Mouse (Mus musculus) neural tube, embryonic 12.5 days (tissue): ENCODE measurements at regions not wholly inside any gene's neighbourhood (a gene's known extent, or its start where the extent isn't known, plus 50 kb on each side); places are given as distances from the start of the nearest gene placed in this dataset.
"Not testable (repeated sequence)": the region's sequence is repeated elsewhere in the genome, so short reads cannot be mapped to it uniquely, and the experiment has no call there.

Experiments
- ATAC-seq: fragments of 200-750 bp; cut with Nextera tagmentation; 2 replicates; pipeline ENCODE4 v1.8.0; 2017; ENCODE audit warnings: low read depth, mild to moderate bottlenecking, moderate TSS enrichment, moderate library complexity; ENCODE audit not compliant: low FRiP score
- H3K27ac ChIP-seq: fragments of 300-500 bp; sonication (generic); 2 replicates; pipeline ENCODE4 v1.5.1; 2016
- H3K27me3 ChIP-seq: fragments of 300-500 bp; sonication (generic); replicated peaks from 2 replicates; pipeline ENCODE4 v1.6.1; 2016; ENCODE audit warnings: mild to moderate bottlenecking
- H3K36me3 ChIP-seq: fragments of 300-500 bp; sonication (generic); 2 replicates; pipeline ENCODE4 v1.6.1; 2016; ENCODE audit warnings: mild to moderate bottlenecking
- H3K4me1 ChIP-seq: fragments of 300-500 bp; sonication (generic); 2 replicates; pipeline ENCODE4 v1.6.1; 2016
- H3K4me2 ChIP-seq: fragments of 300-500 bp; sonication (generic); replicated peaks from 2 replicates; pipeline ENCODE4 v1.6.1; 2016; ENCODE audit warnings: mild to moderate bottlenecking
- H3K4me3 ChIP-seq: fragments of 300-500 bp; sonication (generic); 2 replicates; pipeline ENCODE4 v1.5.1; 2016
- H3K9ac ChIP-seq: fragments of 300-500 bp; sonication (generic); 2 replicates; pipeline ENCODE4 v1.6.1; 2016; ENCODE audit warnings: mild to moderate bottlenecking
- H3K9me3 ChIP-seq: fragments of 300-500 bp; sonication (generic); 2 replicates; pipeline ENCODE4 v1.6.1; 2016; ENCODE audit warnings: mild to moderate bottlenecking
- WGBS: fragments of 180-500 bp; shearing (Covaris S2); methylation state at CpG from one replicate; pipeline ENCODE4 v1.1.7; 2016; 5-methylcytosine and 5-hydroxymethylcytosine counted together

DNA sequence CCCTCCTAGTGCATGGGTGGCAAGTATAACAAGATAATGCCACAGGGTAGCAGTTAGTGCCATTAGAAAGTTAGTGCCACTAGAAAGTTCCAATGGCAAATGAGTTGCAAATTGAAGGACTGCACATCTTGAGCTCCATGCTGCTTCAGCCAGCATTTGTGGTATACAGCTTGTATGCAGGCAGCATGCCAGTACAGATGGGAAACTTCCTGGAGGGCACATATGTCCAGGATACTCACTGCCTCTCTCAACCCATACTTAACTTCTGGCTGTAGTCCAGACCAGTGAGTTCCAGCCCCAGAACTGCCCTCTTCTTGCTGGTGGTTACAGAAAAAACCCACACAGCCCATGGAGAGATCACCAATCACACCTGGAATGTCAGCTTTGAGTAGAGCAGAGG, 113.8 kb upstream of the Plxna2 start:
- H3K36me3 ChIP-seq: no peaks in the 10 kb centered on the region
- H3K27me3 ChIP-seq: no peaks in the 10 kb centered on the region
- H3K4me3 ChIP-seq: no peak overlapping the region
- H3K27ac ChIP-seq: no peak overlapping the region
- no peak overlapping the region for H3K9ac ChIP-seq
- no peak for ATAC-seq
- no peaks in the 10 kb centered on the region for H3K9me3 ChIP-seq
- no peaks in the 10 kb centered on the region for H3K4me1 ChIP-seq
- no peak overlapping the region for H3K4me2 ChIP-seq

DNA sequence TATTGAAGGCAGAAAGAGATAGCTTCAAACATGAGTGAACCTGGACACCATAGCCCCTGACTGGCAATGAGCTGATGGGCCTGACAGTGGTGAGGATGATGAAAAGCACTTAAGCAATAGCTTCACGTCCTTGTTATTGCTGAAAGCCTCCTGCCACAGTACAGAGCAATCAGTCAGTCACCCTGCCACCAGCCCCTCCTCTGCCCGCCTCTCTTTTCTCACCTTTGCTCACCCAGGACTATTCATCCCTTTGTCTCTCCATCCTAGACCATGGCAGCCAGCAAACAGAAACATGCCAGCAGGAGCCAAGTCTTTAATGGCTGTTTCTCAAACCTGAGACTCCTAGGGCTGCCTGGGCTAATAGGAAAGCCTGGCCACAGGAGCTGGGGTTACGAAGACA, 114.5 kb upstream of the Plxna2 start:
- no peak overlapping the region for H3K9ac ChIP-seq
- WGBS: 27% methylated on average over 3 of the region's 3 CpGs

DNA sequence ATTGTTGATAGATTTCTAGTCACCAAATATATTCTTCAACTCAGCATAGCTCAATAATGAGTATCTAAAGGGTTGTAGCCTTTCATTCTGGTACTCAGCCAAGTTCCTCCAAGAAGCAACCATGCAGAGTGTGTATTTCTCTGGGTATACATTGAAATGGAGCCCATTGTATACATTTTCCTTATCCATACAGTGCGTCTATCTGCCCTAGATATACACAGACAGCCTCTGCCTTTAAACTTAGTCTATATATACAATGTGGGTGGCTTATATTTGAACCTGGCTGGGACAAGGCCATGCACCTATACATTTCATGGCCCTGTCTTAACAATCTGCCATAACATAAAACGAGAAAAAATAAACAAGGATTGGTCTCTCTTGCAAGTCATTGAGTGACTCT, 121.6 kb upstream of the Plxna2 start:
- ATAC-seq: no peak

More for the DNA sequence above, 114.5 kb upstream of the Plxna2 start:
- no peaks in the 10 kb centered on the region for H3K9me3 ChIP-seq
- ATAC-seq: no peak
- no peaks in the 10 kb centered on the region for H3K27me3 ChIP-seq
- no peak overlapping the region for H3K4me3 ChIP-seq
- no peak overlapping the region for H3K4me2 ChIP-seq
- no peak overlapping the region for H3K27ac ChIP-seq
- H3K4me1 ChIP-seq: no peaks in the 10 kb centered on the region
- H3K36me3 ChIP-seq: no peaks in the 10 kb centered on the region

DNA sequence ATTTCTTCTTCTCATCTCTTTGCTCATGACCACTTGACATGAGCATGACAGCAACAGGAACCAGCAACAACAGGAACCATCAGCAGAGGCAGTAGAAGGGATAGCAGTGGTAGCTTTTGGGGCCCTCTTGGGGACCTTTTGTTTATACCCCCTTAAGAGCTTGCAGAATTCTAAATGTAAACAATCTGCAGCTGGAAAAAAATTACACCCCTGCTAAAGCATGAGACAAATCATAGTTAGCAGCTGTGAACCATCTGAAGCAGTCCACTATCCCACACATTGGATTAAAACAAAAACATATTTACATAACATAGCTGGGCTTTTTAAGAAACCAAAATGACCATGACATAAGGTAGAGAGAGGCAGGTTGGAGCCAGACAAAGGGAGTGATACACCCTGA, 126.9 kb upstream of the Plxna2 start:
- Histone ChIP-seq H3K27ac (no peak overlapping the region), H3K9ac (no peak overlapping the region), H3K4me1 (no peaks in the 10 kb centered on the region), H3K4me3 (no peak overlapping the region), H3K4me2 (no peak overlapping the region), H3K36me3 (no peaks in the 10 kb centered on the region), H3K9me3 (no peaks in the 10 kb centered on the region), H3K27me3 (no peaks in the 10 kb centered on the region)
- no peak for ATAC-seq

More for the DNA sequence above, 121.6 kb upstream of the Plxna2 start:
- no peaks in the 10 kb centered on the region for H3K4me1 ChIP-seq
- H3K9me3 ChIP-seq: no peaks in the 10 kb centered on the region
- WGBS: 93% methylated on average over 2 of the region's 2 CpGs
- H3K4me2 ChIP-seq: no peak overlapping the region
- H3K9ac ChIP-seq: no peak overlapping the region
- H3K27me3 ChIP-seq: no peaks in the 10 kb centered on the region
- no peak overlapping the region for H3K27ac ChIP-seq
- no peak overlapping the region for H3K4me3 ChIP-seq
- H3K36me3 ChIP-seq: no peaks in the 10 kb centered on the region

DNA sequence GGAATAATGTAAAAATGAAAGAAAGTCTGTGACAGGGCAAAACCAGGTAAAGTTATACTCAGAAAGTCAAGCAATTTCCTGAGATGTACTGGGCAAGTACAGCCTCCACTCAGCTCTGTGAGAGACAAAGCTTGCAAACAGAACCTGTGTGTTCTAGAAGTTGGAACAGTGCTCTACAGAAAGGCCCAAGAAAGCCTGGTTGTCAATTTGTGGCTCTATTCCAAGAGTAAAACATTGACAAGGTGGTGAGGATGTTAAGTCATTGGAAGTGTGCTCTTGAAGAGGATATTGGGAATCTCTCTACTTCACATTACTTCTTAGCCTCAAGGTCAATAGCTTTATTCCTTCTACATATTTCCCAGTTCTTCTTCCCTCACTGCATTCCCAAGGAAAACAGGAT, 129.9 kb upstream of the Plxna2 start:
- Histone ChIP-seq H3K36me3 (no peaks in the 10 kb centered on the region), H3K4me1 (no peaks in the 10 kb centered on the region), H3K4me3 (no peak overlapping the region), H3K27me3 (no peaks in the 10 kb centered on the region), H3K4me2 (no peak overlapping the region), H3K27ac (no peak overlapping the region), H3K9ac (no peak overlapping the region), H3K9me3 (no peaks in the 10 kb centered on the region)
- ATAC-seq: no peak

DNA sequence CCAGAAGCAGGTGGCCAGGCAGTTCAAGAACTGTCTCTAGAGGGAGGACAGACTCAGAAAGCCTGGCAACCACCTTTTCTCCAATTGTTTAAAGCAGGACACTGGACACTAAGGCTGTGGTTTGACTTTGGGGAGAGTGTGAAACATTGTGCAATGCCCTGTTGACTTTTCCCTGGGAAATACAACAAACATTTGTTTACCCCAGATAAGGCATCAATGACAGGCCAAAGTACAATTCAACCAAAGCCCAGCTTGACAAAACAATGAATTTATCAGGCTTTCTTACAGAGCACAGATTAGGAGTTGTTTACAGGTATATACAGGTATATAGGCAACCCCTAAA, 135.3 kb upstream of the Plxna2 start:
- no peak for ATAC-seq
- no peak overlapping the region for H3K9ac ChIP-seq
- H3K4me2 ChIP-seq: no peak overlapping the region
- no peaks in the 10 kb centered on the region for H3K4me1 ChIP-seq
- H3K4me3 ChIP-seq: no peak overlapping the region
- H3K36me3 ChIP-seq: no peaks in the 10 kb centered on the region
- H3K27ac ChIP-seq: no peak overlapping the region
- H3K9me3 ChIP-seq: no peaks in the 10 kb centered on the region
- no peaks in the 10 kb centered on the region for H3K27me3 ChIP-seq

DNA sequence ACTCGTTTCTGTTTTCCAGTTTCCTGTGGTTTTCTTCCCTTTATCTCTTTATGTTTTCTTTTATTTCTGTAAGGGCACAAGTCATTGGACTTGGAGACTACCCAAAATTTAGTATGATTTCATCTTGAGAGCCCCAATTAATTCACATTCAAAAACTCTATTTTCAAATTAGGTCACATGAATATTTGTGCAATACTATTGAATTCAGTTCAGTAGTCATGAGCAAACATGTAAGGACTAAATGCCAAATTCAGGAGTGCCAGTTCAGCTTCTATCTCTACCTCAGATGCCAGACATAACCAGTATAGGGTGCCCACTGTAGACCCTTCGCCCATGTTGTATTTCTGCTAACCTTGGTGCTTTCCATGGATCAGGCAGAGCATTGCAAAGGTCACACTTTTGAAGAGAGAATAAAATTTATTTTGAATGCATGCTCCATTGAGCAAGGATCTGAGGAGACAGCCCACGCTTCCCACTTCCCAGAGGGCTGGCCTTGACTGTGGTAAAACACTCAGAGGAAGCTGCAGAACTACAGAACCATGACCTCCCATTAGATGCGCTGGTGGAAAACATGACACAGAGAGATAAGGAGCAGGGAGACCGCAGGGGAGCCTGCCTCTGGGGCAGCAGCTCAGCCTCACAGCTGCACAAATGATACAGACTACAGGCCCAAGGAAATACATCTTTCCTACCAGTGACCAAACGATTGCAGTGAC, 135.9 kb upstream of the Plxna2 start:
- H3K36me3 ChIP-seq: no peaks in the 10 kb centered on the region
- WGBS: 73% methylated on average over 6 of the region's 6 CpGs
- H3K4me2 ChIP-seq: no peak overlapping the region
- no peaks in the 10 kb centered on the region for H3K27me3 ChIP-seq
- H3K9ac ChIP-seq: no peak overlapping the region
- H3K27ac ChIP-seq: no peak overlapping the region
- H3K4me1 ChIP-seq: no peaks in the 10 kb centered on the region
- H3K9me3 ChIP-seq: no peaks in the 10 kb centered on the region
- no peak overlapping the region for H3K4me3 ChIP-seq
- no peak for ATAC-seq

DNA sequence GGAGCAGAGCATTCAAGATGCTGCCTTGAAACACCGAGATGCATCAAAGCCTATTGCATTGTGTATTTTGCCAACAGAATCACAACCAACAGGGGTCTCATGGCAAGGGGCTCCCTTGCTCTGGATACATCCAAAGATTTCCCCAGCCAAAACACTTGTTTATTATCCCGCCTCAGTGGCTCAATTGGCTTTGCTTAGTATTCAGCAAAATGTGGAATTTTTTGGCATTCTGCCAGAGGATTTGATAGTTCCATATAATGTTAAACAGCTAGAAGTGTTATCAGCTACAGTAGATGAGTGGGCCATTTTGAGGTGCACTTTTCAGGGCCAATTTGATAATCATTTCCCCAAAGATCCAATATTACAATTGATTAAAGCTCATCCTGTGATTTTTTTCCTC, 146.7 kb upstream of the Plxna2 start:
- not testable (repeated sequence) for H3K27ac ChIP-seq, H3K9ac ChIP-seq, ATAC-seq, H3K4me1 ChIP-seq, H3K36me3 ChIP-seq, H3K4me2 ChIP-seq, H3K9me3 ChIP-seq, H3K4me3 ChIP-seq, H3K27me3 ChIP-seq
- WGBS: 94% methylated on average over 2 of the region's 2 CpGs

DNA sequence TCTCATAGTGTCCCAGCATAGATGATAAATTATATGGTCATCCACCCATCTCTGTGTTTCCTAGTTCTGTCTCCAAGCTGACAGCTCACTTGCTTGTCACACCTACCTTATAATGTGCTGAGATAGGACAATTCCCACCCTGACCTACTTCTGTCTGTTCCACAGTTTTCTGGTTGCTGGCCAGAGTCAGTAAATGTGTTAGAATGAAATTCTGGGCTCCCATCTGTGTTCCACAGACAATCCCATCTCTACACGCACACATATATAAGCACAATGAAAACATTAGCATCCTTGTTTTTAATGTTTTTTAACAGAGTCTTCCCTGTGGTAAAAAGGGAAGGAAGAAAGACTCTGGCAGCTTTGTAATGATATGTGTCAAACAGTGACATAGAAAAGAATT, 165.5 kb upstream of the Plxna2 start:
- no peak for ATAC-seq
- H3K27ac ChIP-seq: no peak overlapping the region
- no peak overlapping the region for H3K9ac ChIP-seq
- no peaks in the 10 kb centered on the region for H3K27me3 ChIP-seq
- no peaks in the 10 kb centered on the region for H3K36me3 ChIP-seq
- no peak overlapping the region for H3K4me3 ChIP-seq
- WGBS: 84% methylated on average over 1 of the region's 1 CpGs
- H3K4me2 ChIP-seq: no peak overlapping the region
- H3K4me1 ChIP-seq: no peaks in the 10 kb centered on the region
- H3K9me3 ChIP-seq: no peaks in the 10 kb centered on the region

DNA sequence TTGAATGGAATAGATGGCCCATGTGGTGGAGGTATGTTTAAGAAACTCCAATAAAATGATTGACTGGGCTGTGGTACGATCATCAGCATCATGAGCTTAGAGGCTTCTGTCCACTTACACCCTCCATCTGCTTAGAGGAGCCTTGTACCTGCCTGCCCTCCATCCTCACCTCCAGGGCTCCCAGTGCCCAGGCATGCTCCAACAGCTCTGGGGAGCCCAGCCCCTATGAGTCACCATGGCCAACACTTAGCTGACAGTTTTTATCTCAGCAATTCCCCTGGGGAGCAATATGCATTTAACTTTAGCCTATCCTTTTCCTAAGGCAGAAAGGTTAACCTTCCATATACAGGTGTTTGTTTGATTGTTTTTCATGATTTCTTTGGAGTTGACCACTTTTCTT, 174.3 kb upstream of the Plxna2 start:
- Histone ChIP-seq H3K4me3 (no peak overlapping the region), H3K4me1 (no peaks in the 10 kb centered on the region), H3K4me2 (no peak overlapping the region), H3K27ac (no peak overlapping the region), H3K27me3 (no peaks in the 10 kb centered on the region), H3K9ac (no peak overlapping the region), H3K36me3 (no peaks in the 10 kb centered on the region), H3K9me3 (no peaks in the 10 kb centered on the region)
- 88% methylated on average over 1 of the region's 1 CpGs for WGBS
- ATAC-seq: no peak

DNA sequence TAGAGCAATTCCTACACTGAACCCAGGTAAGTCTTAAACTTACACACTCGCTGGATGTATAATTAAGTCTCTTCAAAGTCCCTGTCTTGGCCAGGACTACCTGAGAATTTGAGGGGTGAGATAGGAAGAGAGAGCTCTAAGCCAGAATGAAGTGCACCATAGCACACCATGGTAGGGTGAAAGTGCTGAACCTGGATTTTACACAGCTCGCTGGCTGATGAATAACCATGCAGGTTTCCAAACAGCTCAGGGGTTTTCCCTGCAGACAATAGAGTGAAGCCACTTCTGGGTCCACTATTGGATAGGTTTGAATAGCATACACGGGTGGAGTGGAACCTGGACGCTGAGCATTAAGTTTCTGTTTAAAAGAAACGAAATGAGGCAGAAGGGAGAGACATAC, 180.7 kb upstream of the Plxna2 start:
- Histone ChIP-seq H3K36me3 (no peaks in the 10 kb centered on the region), H3K27ac (no peak overlapping the region), H3K4me3 (no peak overlapping the region), H3K27me3 (no peaks in the 10 kb centered on the region), H3K4me2 (no peak overlapping the region), H3K9ac (no peak overlapping the region), H3K9me3 (no peaks in the 10 kb centered on the region), H3K4me1 (no peaks in the 10 kb centered on the region)
- WGBS: 88% methylated on average over 5 of the region's 5 CpGs
- no peak for ATAC-seq

DNA sequence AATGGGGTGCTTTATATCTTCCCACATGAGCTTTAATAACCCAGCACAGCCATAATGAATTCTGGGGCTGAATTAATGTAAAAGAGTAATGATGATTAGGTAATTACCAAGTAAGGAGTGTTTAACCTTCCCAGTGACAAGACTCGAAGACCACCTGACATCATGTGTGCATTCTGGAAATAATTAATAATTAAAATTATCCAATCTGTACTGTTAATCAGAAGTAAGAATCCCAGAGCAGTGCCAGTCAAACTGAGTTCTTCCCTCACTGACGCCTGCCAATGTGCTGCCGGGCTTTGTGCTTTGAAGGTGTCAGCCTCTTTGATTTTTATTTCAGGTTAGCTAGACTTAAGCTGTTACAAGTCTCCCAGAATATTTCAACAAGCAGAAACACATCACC, 183.0 kb upstream of the Plxna2 start:
- no peak overlapping the region for H3K27ac ChIP-seq
- H3K9ac ChIP-seq: no peak overlapping the region
- no peak overlapping the region for H3K4me3 ChIP-seq
- H3K36me3 ChIP-seq: no peaks in the 10 kb centered on the region
- ATAC-seq: no peak
- no peak overlapping the region for H3K4me2 ChIP-seq
- no peaks in the 10 kb centered on the region for H3K27me3 ChIP-seq
- H3K9me3 ChIP-seq: no peaks in the 10 kb centered on the region
- H3K4me1 ChIP-seq: no peaks in the 10 kb centered on the region
- WGBS: 73% methylated on average over 3 of the region's 3 CpGs

DNA sequence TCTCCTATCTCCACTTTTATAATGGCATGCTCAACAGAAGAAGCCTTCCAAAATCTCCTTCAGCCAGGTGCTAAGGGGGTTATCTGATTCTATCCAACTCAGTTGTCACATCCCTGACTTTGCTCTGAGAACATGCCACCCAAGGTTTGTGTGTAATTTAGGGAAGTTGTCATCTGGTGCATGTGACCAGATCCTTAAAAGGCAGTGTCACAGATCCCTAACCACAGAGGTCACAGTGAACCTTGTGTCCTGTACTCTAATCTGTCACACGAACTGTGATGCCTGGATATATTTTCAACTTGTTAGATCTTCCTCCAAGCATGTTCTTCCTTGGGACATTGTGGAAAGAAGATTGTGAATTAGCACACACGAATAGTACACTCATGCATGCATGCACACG, 189.4 kb upstream of the Plxna2 start:
- no peak for ATAC-seq
- Histone ChIP-seq H3K9ac (no peak overlapping the region), H3K27me3 (no peaks in the 10 kb centered on the region), H3K4me1 (no peaks in the 10 kb centered on the region), H3K4me2 (no peak overlapping the region), H3K4me3 (no peak overlapping the region), H3K27ac (no peak overlapping the region), H3K36me3 (no peaks in the 10 kb centered on the region), H3K9me3 (no peaks in the 10 kb centered on the region)
- WGBS: 85% methylated on average over 3 of the region's 3 CpGs
